Mouse (Mus musculus): ENCODE measurements around the gene Arx. TPM values are rescaled to one million over a fixed set of nuclear protein-coding genes. Genes with fewer than 3 reads are reported as not detected.

Arx gene
- polyA plus RNA-seq, 1 experiment: not detected

DNA sequence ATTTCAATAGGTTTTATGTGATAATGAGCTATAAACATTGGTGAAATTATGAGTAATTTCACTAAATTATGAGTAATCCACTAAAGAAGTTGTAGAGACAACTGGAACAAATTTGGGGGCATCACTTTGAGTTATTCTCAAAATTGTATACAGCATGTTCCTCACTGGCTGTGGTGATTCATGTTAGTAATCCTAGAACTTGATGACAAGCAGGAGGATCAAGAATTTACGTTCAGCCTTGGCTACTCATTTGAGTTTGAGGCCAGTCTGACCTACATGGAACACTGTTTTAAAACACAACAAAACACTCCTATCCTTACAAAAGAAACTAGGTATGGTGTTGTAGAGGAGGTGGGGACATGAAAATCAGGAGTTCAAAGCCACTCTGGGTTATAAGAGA, 35.1 kb downstream of the Arx start:
- TF ChIP-seq POLR2A (IDR thresholded peaks at IDR 0.05; ENCODE audit: low read depth, low read length) (no peak), CTCF (IDR thresholded peaks at IDR 0.05; ENCODE audit: extremely low read depth, insufficient read depth, insufficient read length, insufficient replicate concordance) (no peak)
- 90% methylated on average over 1 of the region's 1 CpGs for WGBS
- Histone ChIP-seq H3K4me1 (ENCODE audit: control insufficient read depth, insufficient read depth, insufficient read length) (no peaks in the 10 kb centered on the region), H3K27ac (ENCODE audit: insufficient read depth, low read length) (no peak overlapping the region), H3K4me3 (ENCODE audit: extremely low read depth, insufficient read depth, insufficient read length) (no peak overlapping the region), H3K27me3 (ENCODE audit: control insufficient read depth, insufficient read depth, low read length) (no peaks in the 10 kb centered on the region), H3K36me3 (ENCODE audit: control insufficient read depth, insufficient read depth, low read length) (no peaks in the 10 kb centered on the region)
- no peak for DNase-seq (ENCODE audit: low read depth in 1 of 2, low spot score in 2 of 2)

All from spleen, adult 2 months (tissue).